Mouse (Mus musculus): ENCODE results near the gene Unc119. TPM values are rescaled to one million over a fixed set of nuclear protein-coding genes. Genes with fewer than 3 reads are reported as not detected.

The Unc119 gene
- 27.3 and 45.5 TPM in 2 replicates for total RNA-seq (2021)
- long read RNA-seq, transcript Unc119-201 (5 exons, 1,329 nt) = major isoform, 34 of 42 reads
- long read RNA-seq, partial matches to known transcripts = 1 of 42 reads
- long read RNA-seq, other reads (novel, unspliced or antisense) = 4 of 42 reads

GRCm38 (mm10) chr11:78343381-78344327, at the start of gene Unc119:
Gene Unc119, plus strand, starts transcription at chr11:78343482.
- DNase-seq = peak; percentile 89

- DNase-seq = no peak
These were observed 48.7 kb upstream of the Unc119 start for GRCm38 (mm10) chr11:78294585-78294984.

GRCm38 (mm10) chr11:78300917-78301316, 42.4 kb upstream of the Unc119 start:
- DNase-seq = no peak

- DNase-seq = peak; percentile 89
These were observed 41.8 kb upstream of the Unc119 start, which contains the start of gene Spag5 for GRCm38 (mm10) chr11:78301357-78302084. Gene Spag5, plus strand, starts transcription at chr11:78301529.

GRCm38 (mm10) chr11:78305272-78305671, 38.0 kb upstream of the Unc119 start:
- DNase-seq = no peak

- no peak for DNase-seq
These were observed 32.3 kb upstream of the Unc119 start for GRCm38 (mm10) chr11:78310861-78311511.

GRCm38 (mm10) chr11:78313662-78314061, 29.6 kb upstream of the Unc119 start:
- no peak for DNase-seq

GRCm38 (mm10) chr11:78318411-78318810, 24.9 kb upstream of the Unc119 start:
- no peak for DNase-seq

GRCm38 (mm10) chr11:78322076-78322831, 21.0 kb upstream of the Unc119 start:
- no peak for DNase-seq

GRCm38 (mm10) chr11:78322860-78323259, 20.4 kb upstream of the Unc119 start, which contains the start of gene Aldoc:
Gene Aldoc, plus strand, starts transcription at chr11:78322968.
- DNase-seq = peak; percentile 81

GRCm38 (mm10) chr11:78324000-78324785, 19.1 kb upstream of the Unc119 start:
- DNase-seq = no peak

- no peak for DNase-seq
These were observed 18.3 kb upstream of the Unc119 start for GRCm38 (mm10) chr11:78324965-78325364.

- DNase-seq = no peak
These were observed 16.1 kb upstream of the Unc119 start for GRCm38 (mm10) chr11:78327215-78327614.

GRCm38 (mm10) chr11:78327634-78328511, 15.4 kb upstream of the Unc119 start, which contains the start of gene Pigs:
Gene Pigs, plus strand, starts transcription at chr11:78328415.
- DNase-seq = peak; percentile 97

GRCm38 (mm10) chr11:78328512-78329056, 14.7 kb upstream of the Unc119 start:
- no peak for DNase-seq

GRCm38 (mm10) chr11:78332676-78333075, 10.6 kb upstream of the Unc119 start:
- DNase-seq = no peak

- DNase-seq = no peak
These were observed 9.3 kb upstream of the Unc119 start for GRCm38 (mm10) chr11:78333992-78334391.

GRCm38 (mm10) chr11:78337040-78337439, 6.2 kb upstream of the Unc119 start:
- no peak for DNase-seq

- DNase-seq = no peak
These were observed 1.6 kb upstream of the Unc119 start for GRCm38 (mm10) chr11:78341702-78342101.
